Comparison of ENCODE assay signal across 25 mouse cellular contexts in genomic region chr6:120939783-120940182, GRCm38 (mm10). TPM values are rescaled to one million over a fixed set of nuclear protein-coding genes. Genes with fewer than 3 reads are reported as not detected.
A peak's percentile ranks its signal among the peaks of the same experiment; 100 is the strongest.
DNase-seq lines count a peak whose midpoint lies in the region; ATAC-seq and TF ChIP-seq lines count a peak whose summit lies in the region.
"Had no signal": no experiment of that assay in that cellular context is flagged by ENCODE, and none has a peak within 500 bp of the region (broad histone marks: within the 10 kb centered on the region; RNA-seq: fewer than 3 reads in every experiment).

No protein-coding gene starts in this region.

- H3K4me2 ChIP-seq in kidney, embryonic 16.5 days (replicated peaks; ENCODE audit: low read depth, low read length), result no peak overlapping the region
- H3K4me2 ChIP-seq: embryonic facial prominence, embryonic 12.5 days; embryonic facial prominence, embryonic 15.5 days; heart, embryonic 12.5 days; heart, embryonic 15.5 days; hindbrain, embryonic 13.5 days had no signal

- H3K4me3 ChIP-seq in kidney, adult 2 months (ENCODE audit: insufficient read depth, low read depth, low read length), result no peak overlapping the region
- H3K4me3 ChIP-seq in kidney, embryonic 16.5 days (ENCODE audit: low read length), result no peak overlapping the region
- no peak overlapping the region for H3K4me3 ChIP-seq in spleen, adult 2 months (ENCODE audit: extremely low read depth, insufficient read depth, insufficient read length)
- H3K4me3 ChIP-seq: embryonic facial prominence, embryonic 12.5 days; embryonic facial prominence, embryonic 15.5 days; heart, embryonic 12.5 days; heart, embryonic 15.5 days; hindbrain, embryonic 10.5 days; hindbrain, embryonic 13.5 days had no signal

- WGBS in kidney, adult 2 months, result 82% methylated on average over 3 of the region's 3 CpGs
- 86% methylated on average over 3 of the region's 3 CpGs for WGBS in kidney, embryonic 16.5 days
- WGBS in spleen, adult 2 months, result 67% methylated on average over 3 of the region's 3 CpGs

- peaks cover 3% of the 10 kb centered on the region; the same call in 1 of the 2 replicates for H3K4me1 ChIP-seq in kidney, adult 2 months (ENCODE audit: control insufficient read depth, insufficient read depth, low read length)
- H3K4me1 ChIP-seq in kidney, embryonic 16.5 days (ENCODE audit: insufficient read depth, low read length), result no peaks in the 10 kb centered on the region
- H3K4me1 ChIP-seq in spleen, adult 2 months (ENCODE audit: control insufficient read depth, insufficient read depth, insufficient read length), result no peaks in the 10 kb centered on the region; the same call in 1 of the 2 replicates
- H3K4me1 ChIP-seq: embryonic facial prominence, embryonic 12.5 days; embryonic facial prominence, embryonic 15.5 days; heart, embryonic 15.5 days; hindbrain, embryonic 13.5 days had no signal

- DNase-seq in kidney, adult 2 months, result no peak
- DNase-seq in spleen, adult 2 months (ENCODE audit: low read depth in 1 of 2, low spot score in 2 of 2), result no peak
- no peak for DNase-seq in spleen, postnatal 4 days (ENCODE audit: low spot score in 2 of 2)
- DNase-seq in ES-CJ7 (ENCODE audit: low read depth, low spot score), result peak; percentile 35
- no peak for DNase-seq in cerebellum, postnatal 4 days (ENCODE audit: low spot score in 2 of 2)
- DNase-seq: adrenal gland, adult 8-10 months; adrenal gland, postnatal 25 days; cerebellum, adult 11-12 months; cerebellum, adult 8-10 months; cerebellum, postnatal 14 days; forebrain, postnatal 0 days; gastrocnemius, postnatal 25 days; heart, adult 18-20 months; heart, postnatal 10 days; heart, postnatal 36 days had no signal

- TF ChIP-seq CTCF in kidney, adult 2 months (conservative IDR thresholded peaks at IDR 0.05; ENCODE audit: insufficient read depth, insufficient read length, low read depth, low read length), result no peak
- no peak for TF ChIP-seq CTCF in spleen, adult 2 months (IDR thresholded peaks at IDR 0.05; ENCODE audit: extremely low read depth, insufficient read depth, insufficient read length, insufficient replicate concordance)

- H3K9me3 ChIP-seq in kidney, embryonic 16.5 days (ENCODE audit: low read length), result no peaks in the 10 kb centered on the region
- H3K9me3 ChIP-seq: embryonic facial prominence, embryonic 12.5 days; embryonic facial prominence, embryonic 15.5 days; heart, embryonic 12.5 days; heart, embryonic 15.5 days; hindbrain, embryonic 10.5 days; hindbrain, embryonic 13.5 days had no signal

- H3K9ac ChIP-seq in kidney, embryonic 16.5 days (replicated peaks; ENCODE audit: low read length), result no peak overlapping the region
- H3K9ac ChIP-seq: embryonic facial prominence, embryonic 12.5 days; embryonic facial prominence, embryonic 15.5 days; forebrain, postnatal 0 days; heart, embryonic 12.5 days; heart, embryonic 15.5 days had no signal

- 0 out of 2 replicates have a peak overlapping the region, but pooled peaks have one; percentile 9 for H3K27ac ChIP-seq in kidney, adult 2 months (ENCODE audit: insufficient read depth, low read depth, low read length)
- H3K27ac ChIP-seq in kidney, embryonic 16.5 days (ENCODE audit: low read length), result no peak overlapping the region
- peak overlapping the region; percentile 65 for H3K27ac ChIP-seq in spleen, adult 2 months (ENCODE audit: insufficient read depth, low read length)
- H3K27ac ChIP-seq: embryonic facial prominence, embryonic 12.5 days; embryonic facial prominence, embryonic 15.5 days; heart, embryonic 15.5 days; hindbrain, embryonic 10.5 days; hindbrain, embryonic 13.5 days had no signal

- H3K27me3 ChIP-seq in kidney, adult 2 months (replicated peaks; ENCODE audit: control insufficient read depth, insufficient read depth, low read length), result no peaks in the 10 kb centered on the region
- H3K27me3 ChIP-seq in kidney, embryonic 16.5 days (ENCODE audit: insufficient read depth, low read length), result no peaks in the 10 kb centered on the region
- no peaks in the 10 kb centered on the region for H3K27me3 ChIP-seq in spleen, adult 2 months (ENCODE audit: control insufficient read depth, insufficient read depth, low read length)
- H3K27me3 ChIP-seq: embryonic facial prominence, embryonic 12.5 days; embryonic facial prominence, embryonic 15.5 days; heart, embryonic 12.5 days; heart, embryonic 15.5 days; hindbrain, embryonic 13.5 days had no signal

- ATAC-seq in kidney, embryonic 16.5 days (ENCODE audit: low FRiP score, low TSS enrichment), result no peak
- ATAC-seq: activated CD4-positive, CD25-positive, alpha-beta regulatory T cell, adult 4 months; forebrain, embryonic 14.5 days; forebrain, postnatal 0 days; hindbrain, embryonic 16.5 days had no signal

- TF ChIP-seq POLR2A in kidney, adult 2 months (IDR thresholded peaks at IDR 0.05; ENCODE audit: low read depth, low read length), result no peak
- no peak for TF ChIP-seq POLR2A in spleen, adult 2 months (IDR thresholded peaks at IDR 0.05; ENCODE audit: low read depth, low read length)

- H3K36me3 ChIP-seq in kidney, adult 2 months (ENCODE audit: control insufficient read depth, insufficient read depth, low read length), result no peaks in the 10 kb centered on the region
- peaks cover 2% of the 10 kb centered on the region for H3K36me3 ChIP-seq in kidney, embryonic 16.5 days (ENCODE audit: insufficient read depth, low read length)
- H3K36me3 ChIP-seq in spleen, adult 2 months (ENCODE audit: control insufficient read depth, insufficient read depth, low read length), result no peaks in the 10 kb centered on the region

RNA-seq across cellular contexts. Expression of gene Bid, which starts 23.1 kb away (rescaled TPM):
- 59.8 and 60.6 TPM in 2 replicates for polyA plus RNA-seq in kidney, adult 2 months (2012; rRNA removed)
- 26.8 and 29.1 TPM in 2 replicates for polyA plus RNA-seq in kidney, embryonic 16.5 days (2015; fragmentation: Nextera tagmentation; extraction: Ambion mirVana)
- 23.6 and 24.0 TPM in 2 replicates for polyA plus RNA-seq in spleen, adult 2 months (2012; rRNA removed)
